Mouse (Mus musculus) mouse embryonic stem cell (cell line): Measurements from ENCODE around the gene Ezr.

Source experiments
- in situ Hi-C, 2 experiments: fragments of 300-500 bp; cut with MboI; formaldehyde crosslinking; loops; 1 replicate in 1 of 2; 3 replicates in 1 of 2; pipeline ENCODE4 v1.14.3; 2019 to 2020; ENCODE audit warnings: low sequenced_read_pairs in 2 of 2, low pct_unique_long_range_greater_than_20kb in 1 of 2, mixed read lengths in 1 of 2; ENCODE audit not compliant: unreplicated experiment in 1 of 2

The Ezr gene

GRCm38 (mm10) chr17:6782611-6783005, at the start of gene Ezr:
Gene Ezr (minus strand): TSS chr17:6782784.
- in situ Hi-C loops, result no loop called here

- in situ Hi-C loops, result no loop called here
Measured at GRCm38 (mm10) chr17:6830004-6830592, 47.5 kb upstream of the Ezr start.

GRCm38 (mm10) chr17:6828531-6829150, 46.1 kb upstream of the Ezr start:
- in situ Hi-C loops, result no loop called here

- in situ Hi-C loops, result no loop called here
Measured at GRCm38 (mm10) chr17:6827740-6828461, 45.3 kb upstream of the Ezr start.

- in situ Hi-C loops, result no loop called here
Measured at GRCm38 (mm10) chr17:6827159-6827733, 44.7 kb upstream of the Ezr start.

- in situ Hi-C loops, result no loop called here
Measured at GRCm38 (mm10) chr17:6816796-6817195, 34.2 kb upstream of the Ezr start.

- in situ Hi-C loops, result no loop called here
Measured at GRCm38 (mm10) chr17:6816151-6816550, 33.6 kb upstream of the Ezr start.

GRCm38 (mm10) chr17:6814656-6815055, 32.1 kb upstream of the Ezr start:
- in situ Hi-C loops, result no loop called here

GRCm38 (mm10) chr17:6812851-6813191, 30.2 kb upstream of the Ezr start:
- in situ Hi-C loops, result no loop called here

GRCm38 (mm10) chr17:6811931-6812850, 29.6 kb upstream of the Ezr start:
- in situ Hi-C loops, result no loop called here

- in situ Hi-C loops, result no loop called here
Measured at GRCm38 (mm10) chr17:6809331-6809730, 26.7 kb upstream of the Ezr start.

GRCm38 (mm10) chr17:6808521-6809165, 26.1 kb upstream of the Ezr start:
- in situ Hi-C loops, result no loop called here

- in situ Hi-C loops, result no loop called here
Measured at GRCm38 (mm10) chr17:6807827-6808520, 25.4 kb upstream of the Ezr start.

GRCm38 (mm10) chr17:6804853-6805543, 22.4 kb upstream of the Ezr start:
- in situ Hi-C loops, result no loop called here

GRCm38 (mm10) chr17:6804111-6804510, 21.5 kb upstream of the Ezr start:
- in situ Hi-C loops, result no loop called here

- in situ Hi-C loops, result no loop called here
Measured at GRCm38 (mm10) chr17:6803614-6804013, 21.0 kb upstream of the Ezr start.

GRCm38 (mm10) chr17:6798392-6799061, 15.9 kb upstream of the Ezr start:
- in situ Hi-C loops, result no loop called here
